Mouse (Mus musculus) E14TG2a.4 (cell line): ENCODE measurements around the gene Abcb6.

Experiments
- CTCF ChIP-seq: conservative IDR thresholded peaks from 2 replicates; pipeline ENCODE4 v1.5.1; 2014; ENCODE audit warnings: low read length
- POU5F1 ChIP-seq: IDR thresholded peaks from 2 replicates; pipeline ENCODE4 v1.6.1; 2014; ENCODE audit warnings: low read length, borderline replicate concordance

DNA sequence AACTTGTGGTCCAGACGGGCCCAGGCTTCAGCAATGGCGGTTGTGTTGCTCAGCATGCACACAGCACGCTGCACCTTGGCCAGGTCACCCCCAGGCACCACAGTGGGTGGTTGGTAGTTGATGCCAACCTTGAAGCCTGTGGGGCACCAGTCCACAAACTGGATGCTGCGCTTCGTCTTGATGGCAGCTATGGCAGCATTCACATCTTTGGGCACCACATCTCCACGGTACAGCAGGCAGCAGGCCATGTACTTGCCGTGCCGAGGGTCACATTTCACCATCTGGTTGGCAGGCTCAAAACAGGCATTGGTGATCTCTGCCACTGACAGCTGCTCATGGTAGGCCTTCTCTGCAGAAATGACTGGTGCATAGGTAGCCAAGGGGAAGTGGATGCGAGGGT, 35.6 kb upstream of the Abcb6 start:
- TF ChIP-seq CTCF = no peak
- no peak for TF ChIP-seq POU5F1
